Mouse (Mus musculus): ENCODE data around the gene Prr11.

The Prr11 gene

GRCm38 (mm10) chr11:87043052-87043451 lies 65.5 kb downstream of the Prr11 start:
- no peak for DNase-seq

- no peak for DNase-seq
Observed at GRCm38 (mm10) chr11:87039307-87039963, 69.1 kb downstream of the Prr11 start.
